Comparison of ENCODE assay signal across 14 mouse cellular contexts in the genomic region with DNA sequence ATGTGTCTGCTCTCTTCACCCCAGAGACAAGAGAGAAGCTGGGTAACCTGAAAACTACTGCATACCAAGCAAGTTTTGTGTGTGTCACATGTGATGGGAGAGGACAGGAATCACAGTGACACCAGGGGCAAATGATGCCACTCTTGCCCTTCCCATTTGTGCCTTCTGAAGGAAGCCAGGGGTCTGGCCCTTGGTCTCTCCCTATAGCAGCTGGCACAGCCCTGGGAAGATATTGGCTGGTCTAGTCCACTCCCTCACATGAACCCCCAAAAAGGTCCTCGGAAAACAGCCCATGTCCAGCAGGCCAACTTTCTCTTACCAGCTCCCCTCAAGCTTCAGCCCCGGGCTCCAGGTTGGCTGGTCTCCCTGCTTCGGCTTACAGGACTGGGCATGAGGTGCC.
"Had no signal": no experiment of that assay in that cellular context is flagged by ENCODE, and none has a peak within 500 bp of the region (broad histone marks: within the 10 kb centered on the region; RNA-seq: fewer than 3 reads in every experiment).

No protein-coding gene starts in this region.

- H3K27ac ChIP-seq: kidney, postnatal 0 days; left cerebral cortex, adult 2 months; liver, embryonic 13.5 days; neural tube, embryonic 12.5 days had no signal

- H3K9me3 ChIP-seq: liver, embryonic 13.5 days; midbrain, embryonic 12.5 days; neural tube, embryonic 12.5 days had no signal

- ATAC-seq: intestine, postnatal 0 days had no signal

- H3K27me3 ChIP-seq: liver, embryonic 13.5 days; midbrain, embryonic 12.5 days; neural tube, embryonic 12.5 days had no signal

- H3K36me3 ChIP-seq: liver, embryonic 13.5 days; neural tube, embryonic 12.5 days had no signal

- H3K9ac ChIP-seq: liver, embryonic 13.5 days; midbrain, embryonic 12.5 days; neural tube, embryonic 12.5 days had no signal

- H3K4me3 ChIP-seq: left cerebral cortex, adult 2 months; liver, embryonic 13.5 days; midbrain, embryonic 12.5 days; neural tube, embryonic 12.5 days had no signal

- DNase-seq: kidney, adult 8-10 months; kidney, postnatal 25 days; layer of hippocampus, postnatal 36 days; liver, embryonic 13.5 days; lung, adult 2 months; lung, postnatal 14 days; lung, postnatal 4 days; thymus, adult 18-20 months; thymus, postnatal 36 days had no signal

- H3K4me1 ChIP-seq: neural tube, embryonic 12.5 days had no signal

- H3K4me2 ChIP-seq: liver, embryonic 13.5 days; midbrain, embryonic 12.5 days; neural tube, embryonic 12.5 days had no signal
